Mouse (Mus musculus): ENCODE data around the gene Gdpd5.

Gdpd5 gene

GRCm38 (mm10) chr7:99447323-99447722 lies 66.1 kb downstream of the Gdpd5 start:
- DNase-seq, result no peak

GRCm38 (mm10) chr7:99448619-99449018 lies 67.4 kb downstream of the Gdpd5 start:
- DNase-seq, result no peak

DNA sequence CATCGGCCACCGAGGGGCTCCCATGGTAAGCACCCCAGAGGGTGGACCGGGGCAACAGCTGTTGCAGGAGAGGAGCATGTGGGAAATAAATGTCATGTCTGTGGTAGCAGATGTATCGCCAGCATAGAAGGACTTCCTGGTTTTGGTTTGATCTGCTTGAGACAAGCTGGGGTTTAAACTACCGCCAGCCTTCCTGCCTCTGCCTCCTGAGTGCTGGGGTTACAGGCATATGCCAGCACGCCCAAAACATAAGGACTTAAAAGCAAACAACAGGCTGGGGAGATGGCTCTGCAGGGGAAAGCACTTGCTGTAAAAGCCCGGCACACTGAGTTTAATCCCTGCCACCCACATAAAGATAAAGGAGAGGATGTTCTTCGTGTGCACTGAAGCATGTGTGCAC lies 67.8 kb downstream of the Gdpd5 start:
- peak; percentile 31 to 42 for DNase-seq

- no peak for DNase-seq
These were observed 68.5 kb downstream of the Gdpd5 start for GRCm38 (mm10) chr7:99449751-99450150.

DNA sequence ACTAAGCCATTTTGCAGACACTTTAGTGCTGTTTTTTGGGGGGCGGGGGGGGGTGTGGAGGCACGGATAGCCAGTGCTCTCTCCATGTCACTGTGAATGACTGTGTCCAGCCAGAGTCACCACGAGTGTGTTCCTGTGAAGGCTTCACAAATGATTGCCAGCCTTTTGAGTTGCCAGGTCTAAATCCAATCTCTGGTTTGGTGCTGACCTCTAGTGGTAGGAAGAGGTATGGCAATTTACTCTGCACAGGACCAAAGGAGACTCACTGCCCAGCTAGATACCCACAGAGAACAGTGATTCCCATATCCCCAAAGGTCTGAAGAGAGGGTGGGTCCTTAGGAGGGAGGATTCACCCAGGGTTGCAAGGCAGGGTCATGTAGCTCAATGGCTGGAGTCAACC lies 69.5 kb downstream of the Gdpd5 start:
- peak; percentile 24 to 46 for DNase-seq

- no peak for DNase-seq
These were observed 71.6 kb downstream of the Gdpd5 start for GRCm38 (mm10) chr7:99452859-99453258.

GRCm38 (mm10) chr7:99454044-99454443 lies 72.8 kb downstream of the Gdpd5 start:
- no peak for DNase-seq

DNA sequence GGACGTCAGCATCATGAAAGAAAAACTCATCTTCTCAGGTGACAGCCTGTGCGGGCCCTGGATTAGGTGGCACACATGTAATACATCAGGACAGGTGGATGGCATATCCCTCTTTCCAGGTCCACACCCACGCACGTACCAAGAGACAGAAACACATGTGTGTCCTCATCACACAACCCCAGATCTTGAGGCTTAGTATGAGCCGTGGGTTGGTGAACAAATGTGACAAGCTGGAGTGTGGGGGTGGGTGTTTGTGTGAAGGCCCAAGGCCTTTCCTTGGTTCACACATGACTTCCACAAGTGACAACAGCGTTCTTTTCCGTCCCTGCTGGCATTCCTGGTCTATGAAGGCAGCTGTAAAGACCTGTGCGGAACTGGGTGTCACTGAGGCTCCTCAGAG lies 77.6 kb downstream of the Gdpd5 start:
- DNase-seq, result no peak

- no peak for DNase-seq
These were observed 78.9 kb downstream of the Gdpd5 start for GRCm38 (mm10) chr7:99459888-99460652.

DNA sequence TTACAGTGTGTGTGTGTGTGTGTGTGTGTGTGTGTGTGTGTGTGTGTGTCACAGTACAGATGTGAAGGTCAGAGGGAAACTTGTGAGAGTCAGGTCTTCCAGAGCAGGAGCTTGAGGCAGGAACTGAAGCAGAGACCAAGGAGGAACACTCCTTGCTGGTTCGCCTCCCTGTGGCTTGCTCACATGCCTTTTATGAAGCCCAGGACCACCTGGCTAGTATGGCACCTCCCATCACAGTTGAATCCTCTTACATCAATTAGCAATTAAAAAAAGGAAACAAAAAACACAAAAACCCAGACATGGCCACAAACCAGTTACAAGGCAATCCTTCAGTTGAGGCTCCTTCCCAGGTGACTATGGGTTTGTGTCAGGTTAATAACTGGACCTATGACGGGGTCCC lies 81.9 kb downstream of the Gdpd5 start:
- DNase-seq, result no peak

- DNase-seq, result no peak
These were observed 84.6 kb downstream of the Gdpd5 start, which contains the start of gene Klhl35 for GRCm38 (mm10) chr7:99465811-99466210. Klhl35 (plus strand) TSS chr7:99466004.

DNA sequence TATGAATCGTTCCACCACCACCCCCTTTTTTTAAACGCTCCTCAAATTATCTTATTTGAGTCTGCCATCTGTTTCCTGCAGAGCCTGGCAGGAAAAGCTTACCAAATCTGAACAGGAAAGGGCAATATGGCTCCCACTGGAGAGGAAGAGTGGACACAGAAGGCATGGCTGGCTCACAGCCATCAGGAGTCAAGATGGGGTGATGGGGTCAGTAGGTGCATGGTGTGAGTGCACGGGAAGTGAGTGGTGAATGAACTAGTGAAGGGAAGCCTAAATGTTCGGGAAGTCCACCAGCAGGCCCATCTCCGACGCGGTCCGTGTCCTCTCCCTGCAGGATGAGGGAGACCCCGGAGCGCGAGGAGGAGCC lies 86.7 kb downstream of the Gdpd5 start:
- DNase-seq, result no peak

DNA sequence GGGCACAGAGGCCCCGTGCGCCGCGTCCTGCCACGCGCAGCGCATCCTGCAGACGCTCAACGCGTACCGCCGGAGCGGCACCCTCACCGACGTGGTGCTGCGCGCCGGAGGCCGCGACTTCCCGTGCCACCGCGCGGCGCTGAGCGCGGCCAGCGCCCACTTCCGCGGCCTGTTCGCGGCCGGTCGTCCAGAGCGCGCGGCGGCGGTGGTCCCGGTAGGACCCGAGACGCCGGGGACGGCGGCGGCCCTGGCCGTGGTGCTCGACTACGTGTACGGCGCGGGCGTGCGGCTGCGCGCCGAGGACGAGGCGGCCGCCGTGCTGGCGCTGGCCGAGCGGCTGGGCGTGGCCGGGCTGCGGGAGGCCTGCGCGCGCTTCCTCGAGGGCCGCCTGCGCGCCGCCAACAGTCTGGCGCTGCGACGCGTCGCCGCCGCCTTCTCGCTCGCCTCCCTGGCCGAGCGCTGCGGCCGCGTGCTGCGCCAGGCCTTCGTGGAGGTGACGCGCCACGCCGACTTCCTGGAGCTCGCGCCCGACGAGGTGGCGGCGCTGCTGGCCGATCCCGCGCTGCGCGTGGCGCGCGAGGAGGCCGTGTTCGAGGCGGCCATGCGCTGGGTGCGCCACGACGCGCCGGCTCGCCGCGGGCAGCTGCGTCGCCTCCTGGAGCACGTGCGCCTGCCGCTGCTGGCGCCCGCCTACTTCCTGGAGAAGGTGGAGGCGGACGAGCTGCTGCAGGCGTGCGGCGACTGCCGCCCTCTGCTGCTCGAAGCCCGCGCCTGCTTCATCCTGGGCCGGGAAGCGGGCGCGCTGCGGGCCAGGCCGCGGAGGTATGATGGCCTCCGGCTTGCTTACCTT lies 87.3 kb downstream of the Gdpd5 start:
- DNase-seq, result peak; percentile 77 to 88

- DNase-seq, result no peak
These were observed 88.6 kb downstream of the Gdpd5 start for GRCm38 (mm10) chr7:99469680-99470405.

GRCm38 (mm10) chr7:99471578-99471977 lies 90.4 kb downstream of the Gdpd5 start:
- DNase-seq, result no peak

DNA sequence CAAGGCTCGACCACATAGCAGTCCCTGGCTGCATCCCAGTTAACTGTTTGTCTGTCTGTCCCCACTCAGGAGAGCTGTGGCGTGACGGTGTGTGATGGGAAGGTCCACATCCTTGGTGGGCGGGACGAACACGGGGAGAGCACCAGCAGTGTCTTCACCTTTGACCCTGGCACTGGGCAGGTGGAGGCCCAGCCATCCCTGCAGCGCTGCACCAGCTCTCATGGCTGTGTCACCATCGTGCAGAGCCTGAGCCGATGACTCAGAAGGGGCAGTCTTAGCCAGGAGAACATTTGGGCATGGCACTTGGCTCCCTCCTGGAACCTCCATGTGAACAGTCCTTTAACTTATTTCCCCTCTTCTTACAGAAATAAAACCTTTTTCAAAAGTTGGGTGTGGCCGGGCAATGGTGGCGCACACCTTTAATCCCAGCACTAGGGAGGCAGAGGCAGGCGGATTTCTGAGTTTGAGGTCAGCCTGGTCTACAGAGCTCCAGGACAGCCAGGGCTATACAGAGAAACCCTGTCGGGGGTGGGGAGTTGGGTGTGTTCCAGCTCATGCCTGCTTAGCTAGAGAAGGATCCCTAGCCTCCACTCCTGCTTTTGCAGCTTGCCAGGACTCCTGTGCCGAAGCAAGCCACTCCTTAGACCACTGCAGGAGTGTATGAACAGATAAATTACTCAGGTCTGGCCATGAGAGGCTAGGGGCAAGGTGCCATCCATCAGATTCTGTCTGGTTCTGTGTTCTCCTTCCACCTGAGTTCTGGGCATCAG lies 92.6 kb downstream of the Gdpd5 start:
- DNase-seq, result no peak

DNA sequence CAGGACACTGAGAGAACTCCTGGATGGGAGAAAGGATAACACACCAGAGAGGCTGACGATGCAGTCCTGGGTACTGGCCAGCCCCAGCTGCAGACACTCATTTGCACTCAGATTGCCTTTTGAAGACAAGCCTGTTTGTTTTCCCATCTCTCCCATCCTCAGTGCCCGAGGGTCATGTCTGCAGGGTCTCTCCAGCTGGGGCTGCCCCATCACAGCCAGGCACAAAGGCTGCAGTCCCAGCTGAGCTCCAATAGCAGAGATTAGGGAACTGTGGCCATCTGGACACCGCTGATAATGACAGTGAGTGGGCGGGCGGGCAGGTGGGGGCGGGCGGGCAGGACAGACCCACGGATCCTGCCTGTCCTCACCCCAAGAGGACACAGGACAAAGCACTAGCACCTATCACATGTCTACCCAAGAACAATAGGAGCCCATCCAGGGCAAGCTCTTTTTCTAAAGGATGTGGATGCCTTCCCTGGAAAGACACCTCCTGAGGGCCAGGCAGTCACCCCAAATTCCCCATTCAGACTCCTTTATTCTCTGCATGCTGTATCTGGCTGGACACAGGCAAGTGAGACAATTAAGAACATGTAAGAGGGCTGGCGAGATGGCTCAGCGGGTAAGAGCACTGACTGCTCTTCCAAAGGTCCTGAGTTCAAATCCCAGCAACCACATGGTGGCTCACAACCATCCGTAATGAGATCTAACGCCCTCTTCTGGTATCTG lies 93.8 kb downstream of the Gdpd5 start:
- DNase-seq, result no peak

DNA sequence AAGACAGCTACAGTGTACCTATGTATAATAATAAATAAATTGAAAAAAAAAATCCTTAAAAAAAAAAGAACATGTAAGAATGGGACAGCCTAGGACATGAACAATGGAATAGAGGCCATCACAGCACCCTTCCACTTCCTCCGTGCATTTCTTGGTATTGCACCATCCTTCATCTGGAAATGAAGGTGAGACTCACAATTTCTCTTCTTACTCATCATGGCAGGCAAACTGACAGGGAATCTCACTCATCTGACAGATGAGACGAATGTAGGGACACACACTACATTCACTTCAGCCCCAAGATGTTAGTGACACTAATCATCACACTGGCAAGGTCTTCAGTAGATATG lies 94.3 kb downstream of the Gdpd5 start:
- no peak for DNase-seq

DNA sequence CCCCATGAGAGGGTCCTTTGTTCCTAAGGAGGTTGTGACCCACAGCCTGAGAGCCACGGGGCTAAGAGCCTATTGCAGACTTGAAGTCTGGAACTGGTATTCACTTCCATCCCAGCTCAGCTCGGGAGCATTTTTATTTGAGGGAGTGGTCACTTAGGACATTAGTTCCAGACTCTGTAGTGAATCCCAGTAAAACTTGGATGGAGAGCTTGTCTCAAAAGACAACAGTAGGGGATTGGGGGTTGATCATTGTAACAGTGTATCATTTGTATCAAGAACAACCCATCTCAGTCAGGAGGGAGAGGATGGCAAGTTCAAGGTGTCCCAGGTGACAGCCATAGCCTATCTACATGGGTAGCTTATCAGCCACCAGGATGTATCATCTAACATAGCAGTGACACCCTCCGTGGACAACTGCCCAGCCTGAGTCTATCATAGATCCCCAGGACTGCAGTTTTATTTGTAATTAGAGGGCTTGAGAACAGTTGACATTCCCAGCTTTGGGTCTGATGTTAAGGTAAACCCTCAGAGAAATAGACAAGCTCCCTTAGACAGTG lies 95.4 kb downstream of the Gdpd5 start:
- no peak for DNase-seq

GRCm38 (mm10) chr7:99477235-99477634 lies 96.0 kb downstream of the Gdpd5 start:
- DNase-seq, result no peak

DNA sequence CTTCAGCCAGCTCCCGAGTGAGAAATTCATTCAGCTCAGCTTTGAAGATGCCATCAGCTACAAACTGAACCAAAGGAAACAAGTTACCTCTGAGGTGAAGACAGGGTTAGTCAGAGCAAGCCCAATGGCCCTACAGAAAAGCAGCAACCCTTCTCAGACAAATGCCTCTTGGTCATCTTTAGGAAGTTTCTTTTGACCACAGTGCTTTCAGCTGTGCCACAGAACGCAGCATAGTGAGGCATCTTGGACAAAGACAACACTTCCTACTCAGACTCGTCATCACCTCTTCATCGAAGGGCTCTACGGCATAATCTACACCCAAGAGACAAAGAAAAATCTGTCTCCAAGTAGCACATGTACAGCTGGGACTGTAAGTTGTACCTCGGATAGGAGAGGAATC lies 101.4 kb downstream of the Gdpd5 start:
- DNase-seq, result no peak

Data from thymus, postnatal 36 days (tissue).